Mouse (Mus musculus): ENCODE measurements around the gene Krt33b. TPM values are rescaled to one million over a fixed set of nuclear protein-coding genes. Genes with fewer than 3 reads are reported as not detected.

Gene Krt33b
- total RNA-seq, 2 experiments from 2014 or later = not detected

- DNase-seq = no peak
Measured at GRCm38 (mm10) chr11:99993620-99994383, 35.9 kb downstream of the Krt33b start, which contains the start of gene Krtap17-1. Gene Krtap17-1 (minus strand): TSS chr11:99993994.

- DNase-seq = no peak
Measured at GRCm38 (mm10) chr11:99990571-99990970, 39.1 kb downstream of the Krt33b start.

- DNase-seq = no peak
Measured at GRCm38 (mm10) chr11:99989881-99990405, 39.7 kb downstream of the Krt33b start.

GRCm38 (mm10) chr11:99988530-99988929 is 41.1 kb downstream of the Krt33b start:
- no peak for DNase-seq

GRCm38 (mm10) chr11:99986180-99986647 is 43.5 kb downstream of the Krt33b start, which contains the start of gene Krtap16-1:
Gene Krtap16-1 (minus strand): TSS chr11:99986597.
- DNase-seq = no peak

GRCm38 (mm10) chr11:99985291-99986092 is 44.2 kb downstream of the Krt33b start:
- peak; percentile 27 to 41 for DNase-seq

GRCm38 (mm10) chr11:99983442-99983841 is 46.2 kb downstream of the Krt33b start:
- no peak for DNase-seq

GRCm38 (mm10) chr11:99982731-99983130 is 46.9 kb downstream of the Krt33b start:
- DNase-seq = no peak

- no peak for DNase-seq
Measured at GRCm38 (mm10) chr11:99978953-99979352, 50.7 kb downstream of the Krt33b start, which contains the start of gene Krtap29-1. Gene Krtap29-1 (minus strand): TSS chr11:99979053.

Other genes starting within 250 kb of the Krt33b start
- gene Krtap4-8, start 249.2 kb downstream of the Krt33b start, total RNA-seq (2021) = not detected
- not detected for gene Krtap4-9, start 244.7 kb downstream of the Krt33b start, total RNA-seq (2021)
- gene Gm11596, start 236.4 kb downstream of the Krt33b start, total RNA-seq (2021) = not detected
- not detected for gene Gm11569, start 230.9 kb downstream of the Krt33b start, total RNA-seq (2021)
- gene Gm11554, start 225.4 kb downstream of the Krt33b start, total RNA-seq (2021) = not detected
- gene Krtap4-13, start 220.0 kb downstream of the Krt33b start, total RNA-seq (2021) = not detected
- not detected for gene Gm11564, start 214.2 kb downstream of the Krt33b start, total RNA-seq (2021)
- not detected for gene 2300003K06Rik, start 191.8 kb downstream of the Krt33b start, total RNA-seq (2021)
- gene Krtap4-16, start 178.3 kb downstream of the Krt33b start, total RNA-seq (2021) = not detected
- gene Gm11568, start 172.0 kb downstream of the Krt33b start, total RNA-seq (2021) = not detected
- gene Gm11559, start 165.4 kb downstream of the Krt33b start, total RNA-seq (2021) = not detected
- not detected for gene Krtap9-1, start 156.5 kb downstream of the Krt33b start, total RNA-seq (2021)
- not detected for gene Gm11567, start 150.7 kb downstream of the Krt33b start, total RNA-seq (2021)
- not detected for gene Krtap31-1, start 121.9 kb downstream of the Krt33b start, total RNA-seq (2021)
- gene Gm11565, start 115.1 kb downstream of the Krt33b start, total RNA-seq (2021) = not detected
- gene Krtap31-2, start 93.6 kb downstream of the Krt33b start, total RNA-seq (2021) = not detected
- not detected for gene Krtap9-5, start 81.4 kb downstream of the Krt33b start, total RNA-seq (2021)
- not detected for gene Krtap29-1, start 50.8 kb downstream of the Krt33b start, total RNA-seq (2021)
- gene Krtap16-1, start 43.3 kb downstream of the Krt33b start, total RNA-seq (2021) = not detected
- not detected for gene Krtap17-1, start 35.9 kb downstream of the Krt33b start, total RNA-seq (2021)
- not detected for gene Krt33a, start 13.7 kb downstream of the Krt33b start, total RNA-seq (2021)
- not detected for gene Krt34, start 11.7 kb upstream of the Krt33b start, total RNA-seq (2021)
- gene Krt31, start 20.7 kb upstream of the Krt33b start, total RNA-seq (2021) = not detected
- not detected for gene Krt32, start 58.4 kb upstream of the Krt33b start, total RNA-seq (2021)
- not detected for gene Krt35, start 66.4 kb upstream of the Krt33b start, total RNA-seq (2021)
- not detected for gene Krt36, start 75.8 kb upstream of the Krt33b start, total RNA-seq (2021)
- not detected for gene Krt13, start 91.7 kb upstream of the Krt33b start, total RNA-seq (2021)
- gene Krt15, start 106.1 kb upstream of the Krt33b start, total RNA-seq (2021) = under 1 TPM; 0.23 to 0.40 TPM
- under 1 TPM; 0.23 to 0.52 TPM for gene Krt19, start 118.8 kb upstream of the Krt33b start, total RNA-seq (2021)
- 1 to 10 TPM; 2.5 to 2.7 TPM for gene Krt9, start 163.4 kb upstream of the Krt33b start, total RNA-seq (2021)
- gene Krt14, start 177.7 kb upstream of the Krt33b start, total RNA-seq (2021) = not detected
- gene Krt16, start 219.0 kb upstream of the Krt33b start, total RNA-seq (2021) = not detected
- not detected for gene Krt17, start 231.2 kb upstream of the Krt33b start, total RNA-seq (2021)
- not detected for gene Krt42, start 240.0 kb upstream of the Krt33b start, total RNA-seq (2021)